Mouse (Mus musculus): ENCODE data around the gene Traf4. TPM values are rescaled to one million over a fixed set of nuclear protein-coding genes. Genes with fewer than 3 reads are reported as not detected.

Traf4 gene
- polyA plus RNA-seq, 2 experiments = 17.1 to 35.1 TPM

DNA sequence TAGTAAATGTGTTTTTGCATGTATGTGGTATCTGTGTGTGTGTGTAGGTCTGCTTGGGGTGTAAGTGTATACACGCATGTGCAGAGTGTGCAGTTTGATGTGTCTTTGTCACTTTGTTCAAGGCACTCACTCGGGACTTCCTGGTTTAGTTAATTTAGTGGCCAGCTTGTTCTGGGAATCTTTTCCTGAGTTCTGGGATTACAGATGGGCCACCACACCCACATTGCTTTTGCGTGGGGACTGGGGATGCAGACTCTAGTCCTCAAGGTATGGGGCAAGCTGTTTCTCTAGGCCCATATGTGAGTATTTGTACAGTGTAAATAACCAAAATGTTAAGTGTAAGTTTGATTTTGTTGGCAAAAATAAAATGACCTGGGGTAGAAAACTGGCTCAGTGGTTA lies 31.0 kb downstream of the Traf4 start:
- Histone ChIP-seq H3K27ac (peak overlapping the region; percentile 27), H3K4me2 (ENCODE audit: low read depth) (no peak overlapping the region)

DNA sequence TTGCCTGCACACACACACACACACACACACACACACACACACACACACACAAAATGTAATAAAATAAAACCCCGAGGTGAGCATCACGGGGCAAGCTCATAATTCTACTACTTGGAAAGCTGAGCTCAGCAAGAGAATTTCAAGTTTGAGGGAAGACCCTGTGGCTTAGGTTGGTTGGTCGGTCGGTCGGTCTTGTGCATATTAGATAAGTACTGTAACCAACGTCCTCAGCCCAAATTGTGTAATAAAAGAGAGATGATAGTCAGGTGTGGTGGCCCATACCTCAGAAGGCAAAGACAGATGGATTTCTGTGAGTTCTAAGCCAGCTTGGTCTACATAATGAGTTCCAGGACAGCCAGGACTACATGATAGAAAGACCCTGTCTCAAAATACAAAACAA lies 31.5 kb downstream of the Traf4 start:
- TF ChIP-seq EP300 (IDR thresholded peaks at IDR 0.05; ENCODE audit: low read depth) (no peak), CTCF (IDR thresholded peaks at IDR 0.05; ENCODE audit: low read depth) (no peak)
- no peak overlapping the region for H3K9ac ChIP-seq (replicated peaks)
- 21% methylated on average over 6 of the region's 6 CpGs for WGBS (ENCODE audit: insufficient replicate concordance)
- H3K27ac ChIP-seq = peak overlapping the region; percentile 27
- ATAC-seq (ENCODE audit: insufficient read depth) (peak; percentile 35; the same call in 1 of the 2 replicates), DNase-seq (ENCODE audit: low read depth in 3 of 3, low spot score in 3 of 3) (no peak)
- H3K27me3 ChIP-seq (ENCODE audit: control insufficient read depth, insufficient read depth, low read length) = no peaks in the 10 kb centered on the region
- peaks cover 21 to 41% of the 10 kb centered on the region in 2 experiments for H3K4me1 ChIP-seq (replicated peaks; ENCODE audit: control insufficient read depth in 2 of 2, insufficient read depth in 2 of 2, low read length in 1 of 2)
- H3K9me3 ChIP-seq (ENCODE audit: control insufficient read depth, low read length) = no peaks in the 10 kb centered on the region
- no peaks in the 10 kb centered on the region for H3K36me3 ChIP-seq (replicated peaks; ENCODE audit: control insufficient read depth, insufficient read depth, low read depth)
- H3K4me3 ChIP-seq (ENCODE audit: insufficient read depth in 1 of 2, low read depth in 2 of 2, low read length in 2 of 2) = no peak overlapping the region
- 0 out of 2 replicates have a peak overlapping the region, but pooled peaks have one; percentile 15 for H3K4me2 ChIP-seq (ENCODE audit: low read depth)

More for the DNA sequence above, 31.0 kb downstream of the Traf4 start:
- Histone ChIP-seq H3K4me3 (ENCODE audit: insufficient read depth in 1 of 2, low read depth in 2 of 2, low read length in 2 of 2) (no peak overlapping the region), H3K9ac (replicated peaks) (no peak overlapping the region), H3K4me1 (replicated peaks; ENCODE audit: control insufficient read depth in 2 of 2, insufficient read depth in 2 of 2, low read length in 1 of 2) (peaks cover 23 to 43% of the 10 kb centered on the region in 2 experiments), H3K36me3 (replicated peaks; ENCODE audit: control insufficient read depth, insufficient read depth, low read depth) (no peaks in the 10 kb centered on the region), H3K27me3 (ENCODE audit: control insufficient read depth, insufficient read depth, low read length) (no peaks in the 10 kb centered on the region), H3K9me3 (ENCODE audit: control insufficient read depth, low read length) (no peaks in the 10 kb centered on the region)
- DNase-seq (ENCODE audit: low read depth in 3 of 3, low spot score in 3 of 3) = no peak
- WGBS (ENCODE audit: insufficient replicate concordance) = 49% methylated on average over 3 of the region's 3 CpGs
- ATAC-seq (ENCODE audit: insufficient read depth) = no peak
- TF ChIP-seq CTCF (IDR thresholded peaks at IDR 0.05; ENCODE audit: low read depth) = no peak
- TF ChIP-seq EP300 (IDR thresholded peaks at IDR 0.05; ENCODE audit: low read depth) = no peak

DNA sequence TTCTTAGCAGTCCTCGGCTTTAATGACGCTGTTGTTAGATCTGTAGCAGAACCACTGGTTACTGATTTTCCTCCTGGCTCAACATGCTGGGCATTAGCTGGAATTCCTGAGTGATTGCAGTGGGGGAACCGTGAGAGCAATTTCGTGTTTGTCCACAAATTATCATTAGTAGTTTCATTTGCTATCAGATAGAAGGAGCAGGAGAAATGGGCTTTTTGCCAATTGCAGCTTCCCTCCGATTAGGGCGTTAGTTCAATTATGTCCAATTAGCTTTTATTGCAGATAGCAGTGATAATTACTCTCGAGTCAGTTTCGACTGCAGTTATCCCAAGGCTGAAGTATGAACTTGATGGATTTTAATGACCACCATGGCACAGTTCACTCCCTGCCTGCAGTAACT lies 35.9 kb downstream of the Traf4 start:
- H3K9me3 ChIP-seq (ENCODE audit: control insufficient read depth, low read length) = no peaks in the 10 kb centered on the region
- WGBS (ENCODE audit: insufficient replicate concordance) = 61% methylated on average over 8 of the region's 8 CpGs

DNA sequence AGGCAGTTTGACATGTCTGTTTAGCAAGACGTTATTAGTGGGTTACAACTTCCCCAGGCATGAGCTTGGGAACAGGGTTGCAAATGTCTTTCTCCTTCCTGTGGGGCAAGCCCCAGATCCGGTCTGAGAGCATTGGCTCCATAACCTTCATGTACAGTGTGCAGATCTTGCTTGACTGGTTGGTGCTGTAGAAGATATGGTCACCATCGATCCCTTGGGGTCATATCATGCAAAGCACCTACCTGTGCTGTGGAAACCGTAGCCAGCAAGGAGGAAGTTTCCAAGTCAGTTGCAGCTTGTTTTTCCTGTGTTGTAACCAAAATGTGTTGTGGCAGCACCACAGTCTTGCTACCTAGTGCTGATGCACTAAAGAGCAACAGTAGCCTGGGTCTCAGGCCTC lies 38.6 kb downstream of the Traf4 start:
- no peak for ATAC-seq (ENCODE audit: insufficient read depth)

More for the DNA sequence above, 35.9 kb downstream of the Traf4 start:
- DNase-seq (ENCODE audit: low read depth in 3 of 3, low spot score in 3 of 3) (no peak), ATAC-seq (ENCODE audit: insufficient read depth) (no peak)
- H3K4me1 ChIP-seq (replicated peaks; ENCODE audit: control insufficient read depth in 2 of 2, insufficient read depth in 2 of 2, low read length in 1 of 2) = peaks cover 28 to 44% of the 10 kb centered on the region in 2 experiments
- H3K27ac ChIP-seq = no peak overlapping the region
- H3K9ac ChIP-seq (replicated peaks) = no peak overlapping the region
- H3K36me3 ChIP-seq (replicated peaks; ENCODE audit: control insufficient read depth, insufficient read depth, low read depth) = no peaks in the 10 kb centered on the region
- TF ChIP-seq EP300 (IDR thresholded peaks at IDR 0.05; ENCODE audit: low read depth) = no peak
- no peak for TF ChIP-seq CTCF (IDR thresholded peaks at IDR 0.05; ENCODE audit: low read depth)
- no peak overlapping the region for H3K4me2 ChIP-seq (ENCODE audit: low read depth)
- H3K4me3 ChIP-seq (ENCODE audit: insufficient read depth in 1 of 2, low read depth in 2 of 2, low read length in 2 of 2) = no peak overlapping the region
- H3K27me3 ChIP-seq (ENCODE audit: control insufficient read depth, insufficient read depth, low read length) = no peaks in the 10 kb centered on the region

DNA sequence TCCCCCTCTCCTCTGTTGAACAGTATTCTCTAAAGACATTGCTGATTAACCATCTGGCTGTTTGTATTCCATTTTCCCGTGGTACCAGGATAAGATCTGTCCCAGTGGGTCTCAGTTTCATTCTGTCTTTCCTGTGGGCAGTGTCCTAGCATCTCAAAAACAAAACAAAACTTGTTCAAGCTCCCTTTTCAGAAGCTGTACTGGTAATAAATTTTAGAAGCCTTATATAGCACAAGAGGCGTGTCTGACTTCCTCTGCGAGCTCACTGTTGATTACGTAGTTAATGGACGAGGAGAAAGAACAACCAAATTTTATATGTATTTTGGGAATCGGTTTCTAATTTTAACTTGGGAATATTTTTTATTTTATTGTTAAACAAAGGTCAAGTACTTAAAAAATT lies 39.7 kb downstream of the Traf4 start:
- H3K4me2 ChIP-seq (ENCODE audit: low read depth) = peak overlapping the region; percentile 57
- no peaks in the 10 kb centered on the region for H3K9me3 ChIP-seq (ENCODE audit: control insufficient read depth, low read length)
- H3K27me3 ChIP-seq (ENCODE audit: control insufficient read depth, insufficient read depth, low read length) = no peaks in the 10 kb centered on the region
- no peak for TF ChIP-seq EP300 (IDR thresholded peaks at IDR 0.05; ENCODE audit: low read depth)
- no peak for TF ChIP-seq CTCF (IDR thresholded peaks at IDR 0.05; ENCODE audit: low read depth)
- 17% methylated on average over 6 of the region's 6 CpGs for WGBS (ENCODE audit: insufficient replicate concordance)
- H3K4me1 ChIP-seq (replicated peaks; ENCODE audit: control insufficient read depth in 2 of 2, insufficient read depth in 2 of 2, low read length in 1 of 2) = peaks cover 20 to 34% of the 10 kb centered on the region in 2 experiments
- ATAC-seq (ENCODE audit: insufficient read depth) (no peak), DNase-seq (ENCODE audit: low read depth in 3 of 3, low spot score in 3 of 3) (no peak)
- peak overlapping the region in 1 of 2 experiments; percentile 14; a peak in 1 of 4 replicates for H3K4me3 ChIP-seq (ENCODE audit: insufficient read depth in 1 of 2, low read depth in 2 of 2, low read length in 2 of 2)
- H3K36me3 ChIP-seq (replicated peaks; ENCODE audit: control insufficient read depth, insufficient read depth, low read depth) = no peaks in the 10 kb centered on the region
- H3K9ac ChIP-seq (replicated peaks) = peak overlapping the region; percentile 35
- H3K27ac ChIP-seq = peak overlapping the region; percentile 46

More for the DNA sequence above, 38.6 kb downstream of the Traf4 start:
- H3K9ac ChIP-seq (replicated peaks) = no peak overlapping the region
- no peak for DNase-seq (ENCODE audit: low read depth in 3 of 3, low spot score in 3 of 3)
- no peak overlapping the region for H3K4me3 ChIP-seq (ENCODE audit: insufficient read depth in 1 of 2, low read depth in 2 of 2, low read length in 2 of 2)
- TF ChIP-seq EP300 (IDR thresholded peaks at IDR 0.05; ENCODE audit: low read depth) (no peak), CTCF (IDR thresholded peaks at IDR 0.05; ENCODE audit: low read depth) (no peak)
- no peak overlapping the region for H3K4me2 ChIP-seq (ENCODE audit: low read depth)
- no peaks in the 10 kb centered on the region for H3K36me3 ChIP-seq (replicated peaks; ENCODE audit: control insufficient read depth, insufficient read depth, low read depth)
- WGBS (ENCODE audit: insufficient replicate concordance) = 33% methylated on average over 4 of the region's 4 CpGs
- H3K27me3 ChIP-seq (ENCODE audit: control insufficient read depth, insufficient read depth, low read length) = no peaks in the 10 kb centered on the region
- peaks cover 20 to 34% of the 10 kb centered on the region in 2 experiments for H3K4me1 ChIP-seq (replicated peaks; ENCODE audit: control insufficient read depth in 2 of 2, insufficient read depth in 2 of 2, low read length in 1 of 2)
- H3K9me3 ChIP-seq (ENCODE audit: control insufficient read depth, low read length) = no peaks in the 10 kb centered on the region
- no peak overlapping the region for H3K27ac ChIP-seq

All from liver, embryonic 14.5 days (tissue).